Mouse (Mus musculus) brain, embryonic 14.5 days (tissue): Measurements from ENCODE around the gene Tmem131.

Source experiments
- CTCF ChIP-seq: fragments of 200-500 bp; IDR thresholded peaks from 2 replicates; pipeline ENCODE4 v1.5.1; 2012; ENCODE audit warnings: inconsistent platforms, mild to moderate bottlenecking, moderate library complexity, borderline replicate concordance; ENCODE audit not compliant: insufficient read depth, insufficient read length; ENCODE audit errors: extremely low read depth
- POLR2A ChIP-seq: fragments of 200-500 bp; IDR thresholded peaks from 2 replicates; pipeline ENCODE4 v1.6.1; 2012; ENCODE audit warnings: mild to moderate bottlenecking, inconsistent platforms, borderline replicate concordance; ENCODE audit not compliant: poor library complexity, insufficient read depth, insufficient read length, severe bottlenecking; ENCODE audit errors: extremely low read depth

GRCm38 (mm10) chr1:36743046-36743445 is 200.4 kb downstream of the Tmem131 start:
- TF ChIP-seq CTCF = no peak
- TF ChIP-seq POLR2A = no peak
